Mouse (Mus musculus) heart, adult 2 months (tissue): Measurements from ENCODE around the gene Wfikkn1.

Experiments used
- EP300 ChIP-seq: fragments of 200-500 bp; IDR thresholded peaks from 2 replicates; pipeline ENCODE4 v1.6.1; 2011; ENCODE audit warnings: low read depth, low read length, control low read depth; ENCODE audit not compliant: insufficient read depth
- POLR2A ChIP-seq: fragments of 200-500 bp; IDR thresholded peaks from 2 replicates; pipeline ENCODE4 v1.6.1; 2011; ENCODE audit warnings: mild to moderate bottlenecking, low read depth, low read length, control low read depth; ENCODE audit not compliant: insufficient read depth

GRCm38 (mm10) chr17:25877741-25878610 lies 2.7 kb downstream of the Wfikkn1 start:
- TF ChIP-seq POLR2A (no peak), EP300 (no peak)
